Mouse (Mus musculus) Patski (cell line): Measurements from ENCODE around the gene Kmt2b. TPM values are rescaled to one million over a fixed set of nuclear protein-coding genes. Genes with fewer than 3 reads are reported as not detected.
A peak's percentile ranks its signal among the peaks of the same experiment; 100 is the strongest.

Experiments
- ATAC-seq: fragments of 100-300 bp; one replicate; pipeline ENCODE4 v1.8.0; 2021
- CTCF ChIA-PET: fragments of 350-600 bp; sonication (Branson Sonifier 250); formaldehyde crosslinking; loops from one replicate; lab custom pipeline; 2022; ENCODE audit warnings: inconsistent platforms; lab: Charles Lee
- POLR2A ChIA-PET: fragments of 350-600 bp; sonication (Branson Sonifier 250); formaldehyde crosslinking; loops from one replicate; lab custom pipeline; 2022; ENCODE audit warnings: antibody characterized with exemption, inconsistent platforms; lab: Charles Lee
- DNase-seq: peaks from one replicate; pipeline ENCODE4 v3.0.0-alpha.2; 2011; ENCODE audit warnings: low read depth, low spot score
- H3K27me3 ChIP-seq: fragments of 371-371 bp; one replicate; pipeline ENCODE4 v1.5.1; 2021
- CTCF ChIP-seq: fragments of 100-300 bp; IDR thresholded peaks from one replicate; pipeline ENCODE4 v1.5.1; 2021
- in situ Hi-C: fragments of 300-500 bp; cut with MboI; formaldehyde crosslinking; loops from 3 replicates; pipeline ENCODE4 v1.11.1; 2018; ENCODE audit warnings: low pct_unique_long_range_greater_than_20kb, mixed read lengths
- polyA plus RNA-seq: library from polyadenylated mRNA; unstranded; gene quantifications from one replicate; pipeline ENCODE4 v1.2.3, GENCODE M21; 2021

Gene Kmt2b
- polyA plus RNA-seq, 1 experiment from 2014 or later, result 40.7 TPM

DNA sequence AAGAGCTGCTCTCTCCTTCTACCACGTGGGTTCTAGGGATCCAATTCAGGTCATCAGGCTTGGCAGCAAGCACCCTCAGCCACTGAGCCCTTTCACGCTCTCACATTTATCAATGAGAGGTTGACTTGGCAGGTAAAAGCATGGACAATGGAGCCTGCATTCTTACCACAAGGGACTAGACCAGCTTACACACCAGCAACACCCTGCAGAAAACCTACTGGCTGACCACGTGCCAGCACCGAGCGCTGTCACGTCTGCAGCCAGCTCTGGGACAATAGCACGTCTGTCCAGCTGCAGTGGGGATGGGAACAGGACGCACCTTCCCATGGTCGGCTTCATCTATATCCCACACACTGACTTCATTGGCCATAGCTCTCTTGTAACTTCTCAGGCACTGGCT is 30.1 kb upstream of the Kmt2b start:
- no peak for TF ChIP-seq CTCF
- ChIA-PET POLR2A (no interaction called here), CTCF (interaction anchor here (1.3 to 3.4 kb wide), 2 partner anchors 10 to 29 kb away, joined by 3 to 12 read pairs; no protein-coding TSS in a partner anchor)
- no peaks in the 10 kb centered on the region for H3K27me3 ChIP-seq
- in situ Hi-C loops, result no loop called here
- DNase-seq (no peak), ATAC-seq (no peak)

DNA sequence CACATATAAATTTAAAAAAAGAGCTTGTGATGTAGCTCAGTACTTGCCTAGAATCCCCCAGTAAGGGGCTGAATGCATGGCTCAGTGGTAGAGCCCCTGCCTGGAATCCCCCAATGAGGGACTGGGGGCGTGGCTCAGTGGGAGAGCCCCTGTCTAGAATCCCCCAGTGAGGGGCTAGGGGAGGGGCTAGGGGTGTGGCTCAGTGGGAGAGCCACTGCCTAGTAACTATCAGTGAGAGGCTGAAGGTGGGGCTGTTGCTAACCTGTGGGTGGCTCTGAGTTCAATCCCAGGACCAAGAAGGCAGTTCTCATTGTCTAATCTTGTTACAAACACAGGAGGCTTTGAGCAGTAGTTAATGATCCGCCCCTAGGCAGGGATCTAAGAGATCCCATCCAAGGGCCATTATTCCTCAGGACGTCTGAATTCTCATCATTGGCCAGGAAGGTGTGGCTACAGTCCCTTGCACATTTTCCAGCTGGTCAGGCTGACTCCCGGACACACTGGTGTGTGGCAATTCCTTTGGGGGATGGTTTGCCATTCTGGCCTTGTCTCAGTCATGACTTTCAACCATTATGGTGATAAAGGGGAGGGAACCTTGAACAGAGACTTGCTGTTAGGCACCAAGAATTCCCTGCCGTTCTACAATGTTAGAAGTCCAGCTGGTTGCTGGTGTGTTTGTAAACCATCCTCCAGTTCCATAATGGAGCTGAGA is 26.7 kb upstream of the Kmt2b start:
- DNase-seq, result no peak
- POLR2A ChIA-PET, result interaction anchor here (2.4 to 2.6 kb wide), 2 partner anchors 23 to 26 kb away, joined by 10 read pairs; partner anchors contain the start of gene Kmt2b
- no peaks in the 10 kb centered on the region for H3K27me3 ChIP-seq
- in situ Hi-C loops, result no loop called here
- no peak for TF ChIP-seq CTCF
- CTCF ChIA-PET, result interaction anchor here (2.3 to 4.0 kb wide), 5 partner anchors 10 to 25 kb away, joined by 8 to 31 read pairs (median 14); partner anchors contain the start of genes Cox6b1, Kmt2b and Zbtb32
- ATAC-seq, result no peak

DNA sequence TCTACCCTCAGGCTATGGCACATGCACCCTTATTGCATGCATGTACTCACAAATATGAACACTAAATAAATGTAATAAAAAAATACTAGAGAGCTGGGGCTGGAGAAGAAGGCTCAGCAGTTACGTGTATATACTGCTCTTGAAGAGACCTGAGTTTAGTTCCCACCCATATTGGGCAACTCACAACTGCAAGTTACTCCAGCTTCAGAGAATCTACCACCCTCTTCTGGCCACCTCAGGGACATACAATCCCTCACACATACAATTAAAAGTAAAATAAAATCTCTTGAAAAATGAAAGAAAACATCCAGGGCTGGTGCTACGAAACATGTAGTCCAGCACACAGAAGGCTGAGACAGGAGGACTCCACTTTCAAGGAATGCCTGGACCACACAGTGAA is 25.9 kb upstream of the Kmt2b start:
- ChIA-PET CTCF (interaction anchor here (0.9 to 4.0 kb wide), 8 partner anchors 9 to 51 kb away, joined by 3 to 31 read pairs (median 8); partner anchors contain the start of genes Cox6b1, Kmt2b and Zbtb32), POLR2A (interaction anchor here (2.4 to 2.6 kb wide), 2 partner anchors 22 to 25 kb away, joined by 10 read pairs; partner anchors contain the start of gene Kmt2b)
- no peak for DNase-seq
- in situ Hi-C loops, result no loop called here
- ATAC-seq, result no peak
- no peaks in the 10 kb centered on the region for H3K27me3 ChIP-seq
- peak; percentile 60 for TF ChIP-seq CTCF

DNA sequence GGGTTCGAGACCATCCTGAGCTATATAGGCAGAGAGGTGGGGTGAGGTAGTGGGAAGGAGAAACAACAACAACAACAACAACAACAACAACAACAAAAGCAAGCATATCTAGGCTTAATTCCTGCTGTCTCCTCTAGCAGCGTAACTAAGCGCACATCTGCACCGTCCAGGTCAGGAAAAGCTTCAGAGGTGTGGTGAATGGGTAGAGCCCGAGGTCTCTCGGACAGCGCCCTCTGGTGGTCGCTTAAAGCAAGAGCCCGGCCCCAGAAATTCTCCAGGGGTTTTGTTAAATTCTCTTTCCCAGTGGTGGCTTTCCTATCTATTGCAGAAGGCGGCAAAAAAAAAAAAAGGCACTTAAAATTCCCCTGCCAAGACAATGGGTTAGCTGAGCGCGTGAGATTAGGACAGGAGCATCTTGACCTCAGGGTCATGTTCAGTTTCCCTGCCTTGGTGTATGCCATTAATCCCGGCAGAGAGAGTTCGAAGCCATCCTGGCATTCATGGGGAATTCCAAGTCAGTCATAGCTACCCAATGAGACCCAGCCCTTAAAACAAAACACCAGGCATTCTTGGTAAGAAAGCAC is 25.1 kb upstream of the Kmt2b start:
- no peaks in the 10 kb centered on the region for H3K27me3 ChIP-seq
- in situ Hi-C loops, result no loop called here
- no peak for DNase-seq
- ChIA-PET CTCF (interaction anchor here (0.9 to 4.0 kb wide), 11 partner anchors 8 to 52 kb away, joined by 3 to 31 read pairs (median 5); partner anchors contain the start of genes Cox6b1, Kmt2b and Zbtb32), POLR2A (interaction anchor here (0.9 to 2.4 kb wide), 2 partner anchors 24 to 45 kb away, joined by 4 to 10 read pairs; partner anchors contain the start of gene Kmt2b)
- no peak for ATAC-seq
- TF ChIP-seq CTCF, result peak; percentile 76

DNA sequence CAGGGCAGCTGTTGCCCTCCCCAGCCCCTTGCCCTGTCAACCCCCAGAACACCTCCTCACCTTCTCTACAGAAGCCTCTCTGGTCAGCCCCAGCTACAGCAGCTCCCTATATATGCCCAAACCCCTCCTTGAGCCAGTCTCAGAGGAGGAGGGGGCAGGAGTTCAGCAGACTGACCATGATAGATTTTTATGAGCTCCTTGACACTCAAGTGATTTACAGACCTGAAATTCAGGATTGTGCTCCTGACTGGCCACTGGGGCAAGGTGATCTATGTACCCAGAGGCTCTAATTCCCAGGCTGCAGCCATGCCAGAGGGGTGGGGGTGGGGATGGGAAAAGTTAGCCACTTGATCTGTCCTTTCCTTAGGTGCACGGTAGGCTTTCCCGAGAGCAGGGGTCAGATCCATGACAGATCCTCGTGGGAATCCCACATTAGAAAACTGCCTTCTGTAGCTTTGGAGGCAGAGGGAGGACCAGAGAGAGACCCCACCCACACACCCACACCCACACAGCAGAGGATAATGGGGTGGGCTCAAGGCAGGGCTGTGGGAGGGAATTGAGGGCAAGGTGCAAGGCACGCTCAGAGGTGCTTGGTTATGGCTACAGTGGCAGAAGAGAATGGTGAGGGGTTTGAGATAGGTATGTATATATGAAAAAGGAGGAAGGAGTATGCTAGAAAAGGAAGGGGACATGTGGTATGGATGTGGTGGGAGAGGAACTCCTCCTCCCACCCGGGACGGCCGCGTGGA is 24.3 kb upstream of the Kmt2b start, which contains the start of gene Upk1a:
Gene Upk1a, minus strand, starts transcription at position 194 of the 749 bp plus-strand sequence.
- in situ Hi-C loops, result no loop called here
- POLR2A ChIA-PET, result interaction anchor here (0.9 kb wide), 1 partner anchor 45 kb away, joined by 4 read pairs; no protein-coding TSS in a partner anchor
- H3K27me3 ChIP-seq, result no peaks in the 10 kb centered on the region
- CTCF ChIA-PET, result interaction anchor here (0.9 to 4.0 kb wide), 8 partner anchors 9 to 23 kb away, joined by 3 to 31 read pairs (median 8); partner anchors contain the start of genes Cox6b1, Kmt2b and Zbtb32
- DNase-seq (no peak), ATAC-seq (no peak)
- TF ChIP-seq CTCF, result no peak

DNA sequence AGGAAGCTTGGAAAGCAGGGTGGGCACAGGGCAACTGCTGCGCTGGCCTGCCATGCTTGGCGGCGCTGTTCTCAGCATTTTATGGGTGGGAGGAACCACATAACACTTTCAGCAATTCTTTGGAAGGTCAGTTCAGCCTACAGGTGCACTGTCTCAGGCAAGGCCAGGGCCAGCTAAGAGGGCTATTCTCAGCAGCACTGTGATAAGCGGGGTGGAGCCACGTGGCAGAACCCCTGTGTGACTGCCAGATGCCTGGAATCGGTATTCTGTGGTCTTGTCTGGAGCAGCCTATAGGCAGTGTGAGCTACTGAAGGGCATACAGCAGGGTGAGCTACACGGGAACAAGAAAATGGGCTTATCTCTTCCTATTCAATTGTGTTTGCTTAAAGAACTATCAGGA is 21.5 kb upstream of the Kmt2b start:
- CTCF ChIA-PET, result no interaction called here
- TF ChIP-seq CTCF, result no peak
- ATAC-seq (no peak), DNase-seq (no peak)
- in situ Hi-C loops, result no loop called here
- POLR2A ChIA-PET, result no interaction called here
- H3K27me3 ChIP-seq, result no peaks in the 10 kb centered on the region

DNA sequence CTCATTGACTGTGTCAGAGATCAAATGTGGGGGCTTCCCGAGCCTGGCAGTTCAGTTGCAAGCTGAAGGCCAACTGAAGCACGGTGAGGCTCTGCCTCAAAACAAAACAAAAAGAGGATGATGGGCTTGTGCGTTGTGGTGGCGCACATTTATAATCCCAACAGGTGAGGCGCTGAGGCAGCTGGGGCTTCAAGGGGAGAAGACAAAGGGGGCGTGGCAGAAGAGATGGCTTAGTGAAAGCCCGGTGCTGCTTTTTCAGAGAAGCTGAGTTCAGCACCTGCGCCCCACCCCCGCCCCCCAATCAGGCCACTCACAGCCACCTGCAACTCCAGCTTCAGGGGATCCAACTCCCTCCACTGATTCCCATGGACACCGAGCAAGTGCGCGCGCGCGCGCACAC is 19.9 kb upstream of the Kmt2b start:
- ATAC-seq, result no peak
- POLR2A ChIA-PET, result interaction anchor here (0.6 to 1.8 kb wide), 2 partner anchors 20 to 197 kb away, joined by 3 to 5 read pairs; partner anchors contain the start of gene Kmt2b
- in situ Hi-C loops, result no loop called here
- CTCF ChIA-PET, result interaction anchor here (1.1 to 9.3 kb wide), 4 partner anchors 9 to 117 kb away, joined by 3 to 65 read pairs (median 8); partner anchors contain the start of gene Kmt2b
- H3K27me3 ChIP-seq, result no peaks in the 10 kb centered on the region
- no peak for DNase-seq
- no peak for TF ChIP-seq CTCF

DNA sequence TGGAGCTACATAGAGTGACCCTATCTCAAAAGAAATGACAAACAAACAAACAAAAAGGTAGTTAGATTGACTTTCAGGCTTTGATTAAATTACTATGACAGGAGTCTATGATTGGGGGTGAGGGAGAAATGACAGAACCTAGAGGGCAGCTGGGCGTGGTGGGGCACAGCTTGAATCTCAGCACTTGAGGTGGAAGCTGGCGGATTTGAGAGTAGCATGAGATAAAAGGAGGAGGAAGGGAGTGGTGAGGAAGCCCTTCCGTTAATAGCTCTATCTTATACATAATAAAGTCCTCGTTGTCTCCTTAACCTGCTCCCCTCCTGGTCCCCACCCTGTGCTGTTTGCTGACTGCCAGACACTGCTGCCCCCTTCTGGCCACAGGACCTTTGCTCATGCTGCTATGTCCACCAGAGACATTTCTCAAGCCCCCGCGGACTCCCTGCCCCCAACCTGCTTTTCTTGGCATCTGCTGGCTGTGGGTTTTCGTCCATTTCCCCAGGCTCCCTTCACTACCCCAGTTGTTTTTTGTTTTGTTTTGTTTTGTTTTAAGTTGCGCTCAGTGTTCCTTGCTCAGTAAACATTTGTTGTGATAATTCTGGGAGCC is 19.3 kb upstream of the Kmt2b start:
- in situ Hi-C loops, result no loop called here
- no peak for DNase-seq
- CTCF ChIA-PET, result interaction anchor here (1.1 to 9.3 kb wide), 4 partner anchors 10 to 117 kb away, joined by 3 to 65 read pairs (median 8); partner anchors contain the start of gene Kmt2b
- ATAC-seq, result no peak
- H3K27me3 ChIP-seq, result no peaks in the 10 kb centered on the region
- peak; percentile 86 for TF ChIP-seq CTCF
- POLR2A ChIA-PET, result interaction anchor here (1.8 kb wide), 1 partner anchor 20 kb away, joined by 5 read pairs; the partner anchor contains the start of gene Kmt2b

DNA sequence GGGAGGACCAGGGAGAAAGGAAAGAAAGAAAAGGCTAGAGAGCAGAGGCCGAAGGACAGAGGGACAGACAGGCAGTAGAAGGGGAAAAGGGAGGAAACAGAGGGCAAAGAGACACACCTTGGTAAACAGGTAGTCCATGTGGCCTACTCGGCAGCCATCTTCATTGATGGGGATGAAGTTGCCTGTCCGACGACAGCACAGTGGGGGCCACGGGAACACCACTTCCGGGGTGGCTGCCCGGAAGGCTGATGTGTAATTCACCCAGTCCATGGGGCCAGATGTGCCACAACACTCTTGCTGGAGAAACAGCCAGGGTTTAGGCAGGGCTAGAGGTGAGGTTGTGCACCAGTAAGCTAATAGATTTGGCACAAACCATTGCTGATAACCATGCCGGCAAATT is 16.4 kb upstream of the Kmt2b start:
- DNase-seq, result no peak
- no peak for ATAC-seq
- H3K27me3 ChIP-seq, result no peaks in the 10 kb centered on the region
- CTCF ChIA-PET, result interaction anchor here (1.0 to 9.3 kb wide), 3 partner anchors 9 to 64 kb away, joined by 3 to 65 read pairs (median 29); partner anchors contain the start of genes Kmt2b and Upk1a
- no peak for TF ChIP-seq CTCF
- POLR2A ChIA-PET, result interaction anchor here (0.8 kb wide), 1 partner anchor 20 kb away, joined by 3 read pairs; no protein-coding TSS in a partner anchor
- in situ Hi-C loops, result no loop called here
